Mouse (Mus musculus) lung, adult 2 months (tissue): ENCODE measurements around the gene Brcc3.

ENCODE experiments used
- CTCF ChIP-seq: fragments of 200-500 bp; IDR thresholded peaks from 2 replicates; pipeline ENCODE4 v1.5.1; 2011; ENCODE audit warnings: mild to moderate bottlenecking, low read length, control low read depth; ENCODE audit not compliant: insufficient read depth
- POLR2A ChIP-seq: fragments of 200-500 bp; IDR thresholded peaks from 2 replicates; pipeline ENCODE4 v1.6.1; 2011; ENCODE audit warnings: low read depth, mild to moderate bottlenecking, control low read depth, low read length, borderline replicate concordance; ENCODE audit errors: extremely low read depth

GRCm38 (mm10) chrX:75402668-75403067, 13.8 kb upstream of the Brcc3 start:
- TF ChIP-seq CTCF = no peak
- no peak for TF ChIP-seq POLR2A
